Mouse (Mus musculus) stomach, adult 2 months (tissue): ENCODE data around the gene Sorl1. TPM values are rescaled to one million over a fixed set of nuclear protein-coding genes. Genes with fewer than 3 reads are reported as not detected.

ENCODE experiments used
- polyA plus RNA-seq: library from polyadenylated mRNA; depleted of rRNA; stranded (reverse); fragments of >200 nt; gene quantifications from 2 replicates; pipeline ENCODE4 v1.2.3, GENCODE M21; 2012; rRNA removed

Sorl1 gene
- 13.1 and 18.0 TPM in 2 replicates for polyA plus RNA-seq

DNA sequence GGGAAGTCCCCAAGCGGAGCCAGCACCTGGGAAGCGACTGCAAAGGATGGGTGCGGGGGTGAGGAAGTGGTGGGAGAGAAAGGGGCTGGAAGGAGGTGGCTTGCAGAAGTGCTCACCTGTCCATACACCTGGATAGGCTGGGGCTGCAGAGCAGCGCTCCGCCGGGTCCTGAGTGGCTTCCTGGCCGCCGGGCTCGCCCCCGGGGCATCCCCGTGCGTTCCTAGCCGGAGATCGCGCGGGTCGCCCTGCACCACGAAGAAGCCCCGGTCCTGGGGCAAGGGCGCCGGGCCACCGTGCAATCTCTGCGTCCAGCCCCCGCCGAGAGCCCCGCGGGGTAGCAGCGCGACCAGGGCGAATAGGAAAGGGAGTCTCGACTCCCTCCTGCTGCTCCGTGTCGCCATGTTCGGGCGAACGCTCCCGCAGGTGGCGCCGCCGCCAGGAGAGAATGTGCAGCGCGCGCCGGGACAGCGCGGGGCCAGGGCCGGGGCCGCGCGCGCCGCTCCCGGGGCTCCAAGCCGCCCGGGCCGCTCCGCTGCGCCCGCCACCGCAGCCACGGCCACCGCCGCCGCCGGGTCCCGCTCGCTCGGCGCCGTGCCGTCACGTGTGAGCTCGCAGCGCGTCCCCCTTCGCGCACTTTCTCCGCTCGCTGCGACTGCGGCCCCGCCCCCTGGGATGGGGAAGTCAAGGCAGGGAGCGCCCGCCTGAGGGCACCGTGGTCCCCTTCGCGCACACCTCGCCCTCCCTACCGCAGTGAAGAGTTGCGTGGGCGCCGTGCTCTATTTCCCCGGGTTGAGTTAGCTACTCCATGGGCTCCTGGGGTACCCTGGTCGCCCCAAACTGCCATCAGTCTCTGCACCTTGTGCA, at the start of gene Sorl1:
Sorl1 (minus strand) TSS at position 585 of the 864 bp plus-strand sequence.

Other genes starting within 250 kb of the Sorl1 start
- gene Sc5d, start 140.0 kb upstream of the Sorl1 start, polyA plus RNA-seq: 15.9 and 22.3 TPM in 2 replicates